1 mouse cellular context compared by ENCODE assay signal in the genomic region with DNA sequence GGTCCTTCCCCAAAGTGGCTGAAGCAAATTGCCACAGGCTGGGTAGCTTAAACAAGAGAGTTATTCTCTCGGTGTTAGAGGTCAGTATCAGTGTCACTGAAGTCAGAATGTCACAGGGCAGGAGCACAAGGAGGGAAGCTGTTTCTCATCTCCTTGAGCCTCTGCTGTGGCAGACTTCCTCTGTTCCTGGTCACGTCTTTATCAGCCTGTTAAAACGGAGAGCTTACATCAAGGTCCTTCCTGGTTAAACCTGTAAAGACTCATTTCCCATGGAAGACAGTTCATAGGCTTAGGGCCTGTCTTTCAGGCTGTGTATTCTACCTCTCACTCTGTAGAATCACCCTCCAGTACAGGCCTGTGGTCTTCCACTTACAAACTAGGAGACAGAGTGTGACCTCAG.
TF ChIP-seq lines count a peak whose summit lies in the region.

No protein-coding gene starts in this region.

TF ChIP-seq in MEL, 35 proteins besides CTCF, POLR2A, EP300 and RAD21:
- TF ChIP-seq ELF1 (IDR thresholded peaks at IDR 0.05; ENCODE audit: low read depth, low read length) (peak; percentile 54), UBTF (IDR thresholded peaks at IDR 0.05; ENCODE audit: borderline replicate concordance, insufficient read depth, low read depth, low read length) (no peak), GABPA (IDR thresholded peaks at IDR 0.05; ENCODE audit: low read depth, low read length) (no peak), TCF12 (IDR thresholded peaks at IDR 0.05; ENCODE audit: low read depth, low read length) (no peak), ZC3H11A (IDR thresholded peaks at IDR 0.05; ENCODE audit: low read depth, low read length) (no peak), ZKSCAN1 (IDR thresholded peaks at IDR 0.05; ENCODE audit: low read depth, low read length) (no peak), MXI1 (IDR thresholded peaks at IDR 0.05; ENCODE audit: low read depth, low read length) (peak; percentile 5; the same call in 1 of the 2 replicates), ZNF384 (IDR thresholded peaks at IDR 0.05; ENCODE audit: low read depth, low read length) (no peak), ETS1 (IDR thresholded peaks at IDR 0.05; ENCODE audit: low read depth, low read length) (no peak), TAL1 (IDR thresholded peaks at IDR 0.05; ENCODE audit: low read length) (no peak), JUND (IDR thresholded peaks at IDR 0.05; ENCODE audit: low read depth, low read length) (no peak), RCOR1 (IDR thresholded peaks at IDR 0.05; ENCODE audit: low read depth, low read length) (no peak; the same call in 1 of the 2 replicates), CHD2 (IDR thresholded peaks at IDR 0.05; ENCODE audit: low read length) (no peak), NRF1 (IDR thresholded peaks at IDR 0.05; ENCODE audit: insufficient read depth, low read depth, low read length, poor library complexity, severe bottlenecking) (no peak), TBP (IDR thresholded peaks at IDR 0.05; ENCODE audit: low read depth, low read length) (0 out of 2 replicates have a peak, but pooled peaks have one; percentile 7), MYC (IDR thresholded peaks at IDR 0.05; ENCODE audit: low read depth, low read length) (peak; percentile 44; the same call in 1 of the 2 replicates), GATA1 (IDR thresholded peaks at IDR 0.05; ENCODE audit: low read depth, low read length) (0 out of 2 replicates have a peak, but pooled peaks have one; percentile 12), E2F4 (IDR thresholded peaks at IDR 0.05; ENCODE audit: borderline replicate concordance, low read depth, low read length) (no peak), USF2 (IDR thresholded peaks at IDR 0.05; ENCODE audit: borderline replicate concordance in 1 of 2, insufficient read depth in 1 of 2, low read depth in 1 of 2, low read length in 2 of 2) (no peak), MAFK (IDR thresholded peaks at IDR 0.05; ENCODE audit: borderline replicate concordance, low read depth, low read length) (no peak), POLR2AphosphoS2 (IDR thresholded peaks at IDR 0.05; ENCODE audit: low read length) (no peak), SIN3A (IDR thresholded peaks at IDR 0.05; ENCODE audit: low read length) (no peak), BHLHE40 (IDR thresholded peaks at IDR 0.05; ENCODE audit: borderline replicate concordance, low read depth, low read length) (no peak), MAX (IDR thresholded peaks at IDR 0.05; ENCODE audit: low read length) (0 out of 2 replicates have a peak, but pooled peaks have one; percentile 13), POLR2AphosphoS5 (IDR thresholded peaks at IDR 0.05; ENCODE audit: borderline replicate concordance, low read depth, low read length) (no peak), KAT2A (conservative IDR thresholded peaks at IDR 0.05; ENCODE audit: low read depth, low read length) (no peak), SMC3 (IDR thresholded peaks at IDR 0.05; ENCODE audit: low read depth, low read length) (no peak), HCFC1 (IDR thresholded peaks at IDR 0.05; ENCODE audit: low read depth, low read length) (0 out of 2 replicates have a peak, but pooled peaks have one; percentile 24), ZMIZ1 (IDR thresholded peaks at IDR 0.05; ENCODE audit: low read depth, low read length) (no peak), USF1 (IDR thresholded peaks at IDR 0.05; ENCODE audit: low read depth, low read length) (no peak; the same call in 1 of the 2 replicates), MAZ (IDR thresholded peaks at IDR 0.05; ENCODE audit: low read depth, low read length) (0 out of 2 replicates have a peak, but pooled peaks have one; percentile 37), MYB (IDR thresholded peaks at IDR 0.05; ENCODE audit: low read depth, low read length) (no peak), CHD1 (IDR thresholded peaks at IDR 0.05; ENCODE audit: low read depth, low read length) (no peak), MEF2A (IDR thresholded peaks at IDR 0.05; ENCODE audit: extremely low read depth, insufficient replicate concordance, low read depth, low read length, poor library complexity, severe bottlenecking) (no peak), NELFE (IDR thresholded peaks at IDR 0.05; ENCODE audit: low read depth, low read length) (peak; percentile 40; the same call in 1 of the 2 replicates)
